Comparison of ENCODE assay signal across 21 mouse cellular contexts in the genomic region with DNA sequence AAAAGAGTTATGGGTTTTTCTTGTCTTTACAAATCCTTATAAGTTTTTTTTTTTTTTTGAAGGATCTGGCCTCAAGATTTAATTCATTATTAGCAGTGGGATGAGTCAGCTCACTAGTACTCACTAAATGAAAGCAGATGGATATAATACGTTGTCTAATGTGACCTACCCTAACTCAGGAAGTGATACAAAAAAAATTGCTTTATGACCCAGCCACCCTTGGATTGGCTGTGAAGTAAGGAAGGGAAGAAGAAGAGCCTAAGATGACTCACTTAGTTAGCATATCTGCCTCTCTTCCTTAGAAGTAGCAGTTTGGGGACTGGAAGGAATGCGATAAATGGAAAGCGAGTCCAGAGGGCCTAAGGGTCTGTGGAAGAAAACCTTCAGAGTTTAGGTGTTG. TPM values are rescaled to one million over a fixed set of nuclear protein-coding genes. Genes with fewer than 3 reads are reported as not detected.
"Had no signal": no experiment of that assay in that cellular context is flagged by ENCODE, and none has a peak within 500 bp of the region (broad histone marks: within the 10 kb centered on the region; RNA-seq: fewer than 3 reads in every experiment).

No protein-coding gene starts in this region.

- H3K9me3 ChIP-seq: limb, embryonic 10.5 days; limb, embryonic 13.5 days; liver, embryonic 12.5 days; liver, embryonic 15.5 days; midbrain, embryonic 12.5 days; midbrain, embryonic 15.5 days had no signal

- H3K9ac ChIP-seq: limb, embryonic 13.5 days; liver, embryonic 12.5 days; liver, embryonic 15.5 days; midbrain, embryonic 12.5 days; midbrain, embryonic 15.5 days had no signal

- H3K4me1 ChIP-seq: limb, embryonic 10.5 days; liver, embryonic 12.5 days; midbrain, embryonic 12.5 days had no signal

- H3K27ac ChIP-seq: kidney, postnatal 0 days; layer of hippocampus, adult 2 months; limb, embryonic 10.5 days; limb, embryonic 13.5 days; liver, embryonic 12.5 days; liver, embryonic 15.5 days; midbrain, embryonic 12.5 days; midbrain, embryonic 15.5 days had no signal

- H3K4me3 ChIP-seq: layer of hippocampus, adult 2 months; limb, embryonic 10.5 days; limb, embryonic 13.5 days; liver, embryonic 12.5 days; liver, embryonic 15.5 days; midbrain, embryonic 12.5 days; midbrain, embryonic 15.5 days had no signal

- DNase-seq: kidney, adult 8-10 months; kidney, postnatal 25 days; layer of hippocampus, adult 9-11 months; liver; lung, adult 18-20 months; lung, postnatal 14 days; lung, postnatal 4 days; thymus, postnatal 25 days had no signal

- ATAC-seq: liver, embryonic 12.5 days; midbrain, embryonic 15.5 days had no signal

- H3K27me3 ChIP-seq: limb, embryonic 13.5 days; liver, embryonic 12.5 days; liver, embryonic 15.5 days; midbrain, embryonic 12.5 days; midbrain, embryonic 15.5 days had no signal

- H3K4me2 ChIP-seq: limb, embryonic 13.5 days; liver, embryonic 12.5 days; liver, embryonic 15.5 days; midbrain, embryonic 12.5 days; midbrain, embryonic 15.5 days had no signal

RNA-seq across cellular contexts. Expression of a gene that starts 47.4 kb away (rescaled TPM):
- polyA plus RNA-seq: lung, embryonic 16.5 days; midbrain, embryonic 12.5 days; midbrain, embryonic 15.5 days; neural tube, embryonic 11.5 days; small intestine, adult 2 months; stomach, embryonic 16.5 days; thymus, postnatal 0 days had no signal
